Mouse (Mus musculus) intestine, embryonic 15.5 days (tissue): ENCODE measurements at regions not wholly inside any gene's neighbourhood (a gene's known extent, or its start where the extent isn't known, plus 50 kb on each side); places are given as distances from the start of the nearest gene placed in this dataset.

Source experiments
- ATAC-seq: fragments of 200-750 bp; cut with Nextera tagmentation; 2 replicates; pipeline ENCODE4 v1.8.0; 2017; ENCODE audit warnings: moderate TSS enrichment, moderate library complexity
- H3K27ac ChIP-seq: fragments of 300-500 bp; sonication (generic); 2 replicates; pipeline ENCODE4 v1.5.1; 2015; ENCODE audit warnings: mild to moderate bottlenecking, inconsistent platforms
- H3K27me3 ChIP-seq: fragments of 300-500 bp; sonication (generic); replicated peaks from 2 replicates; pipeline ENCODE4 v1.6.1; 2015; ENCODE audit warnings: inconsistent platforms
- H3K36me3 ChIP-seq: fragments of 300-500 bp; sonication (generic); 2 replicates; pipeline ENCODE4 v1.6.1; 2015; ENCODE audit warnings: inconsistent platforms
- H3K4me1 ChIP-seq: fragments of 300-500 bp; sonication (generic); replicated peaks from 2 replicates; pipeline ENCODE4 v1.6.1; 2015; ENCODE audit warnings: inconsistent platforms
- H3K4me2 ChIP-seq: fragments of 300-500 bp; sonication (generic); replicated peaks from 2 replicates; pipeline ENCODE4 v1.6.1; 2015; ENCODE audit warnings: mild to moderate bottlenecking, inconsistent platforms
- H3K4me3 ChIP-seq: fragments of 300-500 bp; sonication (generic); replicated peaks from 2 replicates; pipeline ENCODE4 v1.5.1; 2015; ENCODE audit warnings: inconsistent platforms
- H3K9ac ChIP-seq: fragments of 300-500 bp; sonication (generic); 2 replicates; pipeline ENCODE4 v1.6.1; 2015; ENCODE audit warnings: inconsistent platforms
- H3K9me3 ChIP-seq: fragments of 300-500 bp; sonication (generic); 2 replicates; pipeline ENCODE4 v1.6.1; 2016; ENCODE audit warnings: inconsistent platforms
- WGBS: fragments of 180-500 bp; shearing (Covaris S2); methylation state at CpG from one replicate; pipeline ENCODE4 v1.1.7; 2015; 5-methylcytosine and 5-hydroxymethylcytosine counted together

- Histone ChIP-seq H3K9ac (no peak overlapping the region), H3K27ac (no peak overlapping the region), H3K4me2 (no peak overlapping the region), H3K9me3 (no peaks in the 10 kb centered on the region), H3K27me3 (no peaks in the 10 kb centered on the region), H3K4me3 (no peak overlapping the region), H3K4me1 (no peaks in the 10 kb centered on the region; the same call in 1 of the 2 replicates), H3K36me3 (no peaks in the 10 kb centered on the region)
- 52% methylated on average over 5 of the region's 5 CpGs for WGBS
- no peak for ATAC-seq
Observed at GRCm38 (mm10) chr1:77824716-77825387, 310.0 kb upstream of the Epha4 start.

DNA sequence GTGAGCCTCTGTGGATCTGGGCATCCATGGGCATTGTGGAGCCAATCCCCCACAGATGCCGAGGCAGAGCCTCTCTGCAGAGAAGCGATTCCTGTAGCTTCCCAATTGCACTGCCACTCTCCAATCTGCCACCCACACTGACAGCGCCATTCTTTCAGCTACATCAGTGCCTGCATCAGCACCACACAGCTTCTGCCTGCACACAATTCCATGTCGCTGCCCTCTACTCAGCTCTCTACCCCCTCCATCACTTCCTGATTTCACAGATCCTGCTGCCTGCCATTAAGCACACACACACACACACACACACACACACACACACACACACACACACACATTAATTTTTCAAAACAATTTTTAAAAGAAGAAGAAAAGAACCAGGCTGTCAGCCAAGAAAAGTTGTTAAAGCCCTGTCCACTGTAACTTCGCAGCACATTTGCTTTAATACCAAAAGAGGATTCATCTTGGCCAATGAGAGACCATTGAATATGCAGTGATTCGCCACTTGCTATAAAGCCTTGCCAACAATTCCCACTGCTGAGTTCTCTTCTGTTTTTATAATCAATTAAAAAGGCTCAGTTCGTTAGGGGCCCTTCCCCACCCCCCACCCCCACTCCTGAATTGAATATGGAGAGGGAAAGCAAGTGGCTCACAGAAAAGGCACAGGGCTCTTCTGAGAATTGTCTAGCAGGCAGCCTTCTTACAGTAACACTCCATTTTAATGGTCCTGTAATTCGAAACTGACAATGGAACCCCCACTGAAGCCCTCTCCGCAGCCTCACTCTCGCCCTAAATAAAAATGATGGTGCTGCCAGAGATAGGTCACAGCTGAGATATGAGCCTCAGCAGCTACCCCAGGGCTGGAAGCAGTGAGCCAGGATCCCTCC is 309.2 kb upstream of the Epha4 start:
- no peak overlapping the region for H3K4me3 ChIP-seq
- 38% methylated on average over 10 of the region's 10 CpGs for WGBS
- H3K4me1 ChIP-seq: no peaks in the 10 kb centered on the region; the same call in 1 of the 2 replicates
- peak overlapping the region; percentile 14; the same call in 1 of the 2 replicates for H3K4me2 ChIP-seq
- H3K9me3 ChIP-seq: no peaks in the 10 kb centered on the region
- no peaks in the 10 kb centered on the region for H3K36me3 ChIP-seq
- H3K9ac ChIP-seq: no peak overlapping the region
- H3K27ac ChIP-seq: no peak overlapping the region
- H3K27me3 ChIP-seq: no peaks in the 10 kb centered on the region
- no peak for ATAC-seq

- Histone ChIP-seq H3K9ac (no peak overlapping the region), H3K27ac (no peak overlapping the region), H3K4me1 (no peaks in the 10 kb centered on the region; the same call in 1 of the 2 replicates), H3K36me3 (no peaks in the 10 kb centered on the region), H3K9me3 (no peaks in the 10 kb centered on the region), H3K4me3 (no peak overlapping the region), H3K27me3 (no peaks in the 10 kb centered on the region), H3K4me2 (no peak overlapping the region)
- no peak for ATAC-seq
- WGBS: 84% methylated on average over 2 of the region's 2 CpGs
Observed at GRCm38 (mm10) chr1:77820101-77820500, 305.2 kb upstream of the Epha4 start.

DNA sequence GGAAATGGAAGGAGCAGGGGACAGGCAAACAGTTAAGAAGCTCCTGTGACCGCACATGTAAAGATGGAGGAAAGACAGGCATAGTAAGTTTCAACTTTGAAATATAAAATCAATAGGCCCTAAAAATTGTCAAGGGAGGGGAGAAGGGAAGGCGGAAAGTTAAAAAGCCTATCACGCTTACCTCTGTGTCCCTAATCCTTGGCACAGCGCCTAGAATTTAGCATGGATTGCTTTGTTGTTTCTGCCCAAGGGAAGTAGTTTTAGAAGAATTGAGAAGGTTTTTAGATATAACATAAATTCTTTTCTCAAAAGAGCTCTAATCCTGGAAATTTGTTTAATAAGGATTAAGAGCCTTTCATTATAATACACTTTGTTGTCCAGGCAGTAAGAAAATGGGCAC is 300.6 kb upstream of the Epha4 start:
- Histone ChIP-seq H3K9me3 (no peaks in the 10 kb centered on the region), H3K36me3 (no peaks in the 10 kb centered on the region), H3K27ac (no peak overlapping the region), H3K4me2 (no peak overlapping the region), H3K27me3 (no peaks in the 10 kb centered on the region), H3K4me1 (no peaks in the 10 kb centered on the region), H3K9ac (no peak overlapping the region), H3K4me3 (no peak overlapping the region)
- 85% methylated on average over 4 of the region's 4 CpGs for WGBS
- no peak for ATAC-seq

DNA sequence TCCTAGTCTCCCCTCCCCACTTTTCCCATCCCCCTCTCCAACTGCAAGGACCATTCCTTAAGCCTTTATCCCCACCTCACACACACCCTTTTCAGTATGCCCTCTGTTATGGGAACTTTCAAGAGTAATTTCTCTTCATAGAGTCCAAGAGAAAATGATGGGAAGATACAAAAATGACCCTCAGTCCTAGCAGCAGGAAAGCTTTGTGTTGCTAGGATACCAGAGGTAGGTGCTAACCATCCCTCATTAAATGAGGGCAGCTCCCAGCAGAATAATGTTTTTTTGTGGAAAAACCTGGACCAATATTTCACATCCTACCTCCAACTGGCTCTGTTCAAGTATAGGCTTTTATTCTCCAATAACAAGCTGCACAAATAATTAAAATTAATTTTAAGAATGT is 296.7 kb upstream of the Epha4 start:
- Histone ChIP-seq H3K9ac (no peak overlapping the region), H3K4me3 (no peak overlapping the region), H3K9me3 (no peaks in the 10 kb centered on the region), H3K27ac (no peak overlapping the region), H3K27me3 (no peaks in the 10 kb centered on the region), H3K4me2 (no peak overlapping the region), H3K4me1 (no peaks in the 10 kb centered on the region), H3K36me3 (no peaks in the 10 kb centered on the region)
- ATAC-seq: no peak

- Histone ChIP-seq H3K9ac (no peak overlapping the region), H3K4me2 (no peak overlapping the region), H3K27me3 (no peaks in the 10 kb centered on the region), H3K36me3 (no peaks in the 10 kb centered on the region), H3K4me3 (no peak overlapping the region), H3K4me1 (no peaks in the 10 kb centered on the region), H3K27ac (no peak overlapping the region), H3K9me3 (no peaks in the 10 kb centered on the region)
- no peak for ATAC-seq
- 49% methylated on average over 6 of the region's 6 CpGs for WGBS
Observed at GRCm38 (mm10) chr1:77790974-77791373, 276.1 kb upstream of the Epha4 start.

- Histone ChIP-seq H3K9me3 (no peaks in the 10 kb centered on the region), H3K36me3 (no peaks in the 10 kb centered on the region), H3K27ac (no peak overlapping the region), H3K27me3 (no peaks in the 10 kb centered on the region), H3K4me1 (no peaks in the 10 kb centered on the region), H3K4me2 (no peak overlapping the region), H3K9ac (no peak overlapping the region), H3K4me3 (no peak overlapping the region)
- ATAC-seq: no peak
- WGBS: 82% methylated on average over 3 of the region's 3 CpGs
Observed at GRCm38 (mm10) chr1:77754326-77754725, 239.4 kb upstream of the Epha4 start.

DNA sequence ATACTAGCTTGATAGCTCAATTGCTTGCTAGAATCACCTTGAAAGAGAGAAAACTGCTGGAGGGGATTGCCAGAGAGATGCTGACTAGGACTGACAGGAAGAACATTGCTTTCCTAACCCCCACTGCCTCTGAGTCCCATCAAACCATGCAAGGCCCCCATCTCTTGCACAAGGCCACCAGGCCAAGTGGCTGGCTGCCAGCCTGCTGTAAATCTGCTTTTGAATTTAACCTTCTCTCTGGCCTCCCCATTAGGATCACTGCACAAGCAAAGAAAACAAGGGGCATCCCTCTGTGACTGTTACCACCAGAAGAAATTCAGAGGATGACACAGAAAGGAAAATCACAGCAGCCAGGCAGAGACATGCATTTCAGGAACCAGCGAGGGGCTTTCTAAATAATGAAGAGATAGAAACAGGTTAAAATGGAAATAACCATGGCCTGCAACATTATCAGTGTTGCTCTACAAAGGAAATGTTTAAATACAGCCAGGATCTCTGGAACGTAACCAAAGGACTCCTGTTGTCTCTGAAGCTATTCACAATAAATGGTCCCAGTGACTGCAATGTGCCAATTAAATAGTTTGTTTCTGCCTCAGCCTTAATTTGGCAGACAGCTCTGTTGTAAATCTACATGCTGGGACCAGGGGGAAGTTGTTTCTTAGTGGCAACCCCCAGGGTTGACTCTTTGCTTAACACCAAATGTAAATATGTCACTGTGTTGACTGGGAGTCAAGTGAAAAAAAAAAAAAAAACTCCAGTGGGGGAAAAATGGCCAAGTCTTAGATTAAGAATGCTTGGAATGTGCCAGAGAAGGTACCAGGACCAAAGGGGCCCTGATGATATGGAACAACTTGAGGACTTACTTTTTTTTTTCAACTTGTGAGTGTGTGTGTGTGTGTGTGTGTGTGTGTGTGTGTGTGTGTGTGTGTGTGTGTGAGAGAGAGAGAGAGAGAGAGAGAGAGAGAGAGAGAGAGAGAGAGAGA is 233.9 kb upstream of the Epha4 start:
- WGBS: 59% methylated on average over 2 of the region's 2 CpGs
- H3K9me3 ChIP-seq: no peaks in the 10 kb centered on the region
- H3K4me1 ChIP-seq: no peaks in the 10 kb centered on the region
- no peak overlapping the region for H3K27ac ChIP-seq
- H3K36me3 ChIP-seq: no peaks in the 10 kb centered on the region
- no peak overlapping the region for H3K9ac ChIP-seq
- no peak overlapping the region for H3K4me3 ChIP-seq
- H3K4me2 ChIP-seq: no peak overlapping the region
- no peak for ATAC-seq
- no peaks in the 10 kb centered on the region for H3K27me3 ChIP-seq

DNA sequence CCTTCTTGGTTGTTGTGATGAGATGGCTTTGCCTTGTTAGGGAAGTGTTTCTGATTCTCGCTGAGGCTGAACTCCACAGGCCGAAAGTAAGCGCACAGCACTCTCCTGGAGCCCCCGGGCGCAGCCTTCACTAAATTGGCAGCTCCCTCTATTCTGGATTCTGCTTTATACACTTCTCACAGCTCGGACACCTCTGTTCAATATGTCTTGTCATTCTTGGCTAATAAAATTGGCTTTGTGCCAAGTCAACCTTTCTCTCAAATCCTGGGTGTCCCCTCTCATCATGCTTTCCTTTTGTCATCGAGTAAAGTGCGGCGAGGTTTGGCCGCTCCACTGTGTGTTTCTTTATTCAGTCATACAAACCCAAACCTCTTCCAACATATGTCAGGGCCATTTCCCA is 217.2 kb upstream of the Epha4 start:
- H3K9ac ChIP-seq: no peak overlapping the region
- H3K4me1 ChIP-seq: no peaks in the 10 kb centered on the region
- no peaks in the 10 kb centered on the region for H3K9me3 ChIP-seq
- H3K27me3 ChIP-seq: no peaks in the 10 kb centered on the region
- WGBS: 84% methylated on average over 10 of the region's 10 CpGs
- no peaks in the 10 kb centered on the region for H3K36me3 ChIP-seq
- no peak overlapping the region for H3K4me3 ChIP-seq
- no peak overlapping the region for H3K27ac ChIP-seq
- no peak for ATAC-seq
- H3K4me2 ChIP-seq: no peak overlapping the region

DNA sequence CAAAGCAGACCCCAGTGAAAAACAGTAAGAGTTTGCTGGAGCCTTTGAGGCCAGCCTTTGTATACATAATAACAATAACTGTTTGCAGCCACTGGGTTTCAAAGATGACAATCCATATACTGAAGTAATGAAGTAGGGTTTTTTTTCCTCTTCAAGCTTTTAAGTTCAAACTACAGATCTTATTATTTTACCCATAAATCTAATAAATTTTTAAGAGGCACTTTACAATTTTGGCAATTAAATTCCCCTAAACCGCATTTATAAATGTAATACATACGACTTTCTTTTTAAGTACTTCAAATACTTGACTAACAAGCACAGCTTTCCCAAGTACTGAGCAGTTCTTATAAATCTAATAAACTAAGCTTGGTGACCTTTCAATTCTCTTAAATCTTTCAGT is 212.7 kb upstream of the Epha4 start:
- H3K4me3 ChIP-seq: no peak overlapping the region
- no peaks in the 10 kb centered on the region for H3K27me3 ChIP-seq
- no peak overlapping the region for H3K27ac ChIP-seq
- WGBS: 70% methylated on average over 2 of the region's 2 CpGs
- no peaks in the 10 kb centered on the region for H3K36me3 ChIP-seq
- H3K9ac ChIP-seq: no peak overlapping the region
- no peaks in the 10 kb centered on the region for H3K4me1 ChIP-seq
- no peak overlapping the region for H3K4me2 ChIP-seq
- no peaks in the 10 kb centered on the region for H3K9me3 ChIP-seq
- no peak for ATAC-seq

GRCm38 (mm10) chr1:77723246-77723645 is 208.4 kb upstream of the Epha4 start:
- no peak overlapping the region for H3K27ac ChIP-seq
- WGBS: 88% methylated on average over 8 of the region's 8 CpGs
- no peak overlapping the region for H3K9ac ChIP-seq
- no peaks in the 10 kb centered on the region for H3K36me3 ChIP-seq
- no peaks in the 10 kb centered on the region for H3K4me1 ChIP-seq
- no peak overlapping the region for H3K4me3 ChIP-seq
- ATAC-seq: no peak
- no peaks in the 10 kb centered on the region for H3K9me3 ChIP-seq
- H3K4me2 ChIP-seq: no peak overlapping the region
- H3K27me3 ChIP-seq: no peaks in the 10 kb centered on the region

DNA sequence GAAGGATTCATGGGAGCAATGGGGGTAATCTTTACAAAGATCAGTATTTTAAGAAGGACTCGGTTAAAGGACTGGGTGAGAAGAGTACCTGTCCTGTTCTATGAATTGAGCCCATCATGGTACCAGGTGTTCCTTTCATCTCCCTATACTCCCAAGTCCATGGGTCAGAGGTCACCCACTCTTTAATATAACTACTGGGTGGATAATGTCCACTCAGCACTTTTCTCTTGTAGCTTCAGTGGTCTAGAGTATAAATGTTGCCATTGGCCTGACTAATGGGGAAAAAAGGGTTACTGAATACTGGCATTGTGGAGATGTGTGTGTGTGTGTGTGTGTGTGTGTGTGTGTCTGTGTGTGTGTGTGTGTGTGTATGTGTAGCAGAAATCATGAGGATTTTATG is 206.0 kb upstream of the Epha4 start:
- H3K27ac ChIP-seq: no peak overlapping the region
- H3K4me3 ChIP-seq: no peak overlapping the region
- ATAC-seq: no peak
- no peak overlapping the region for H3K4me2 ChIP-seq
- no peak overlapping the region for H3K9ac ChIP-seq
- H3K9me3 ChIP-seq: no peaks in the 10 kb centered on the region
- no peaks in the 10 kb centered on the region for H3K27me3 ChIP-seq
- H3K4me1 ChIP-seq: no peaks in the 10 kb centered on the region
- H3K36me3 ChIP-seq: no peaks in the 10 kb centered on the region
- 95% methylated on average over 1 of the region's 1 CpGs for WGBS
